Mouse (Mus musculus) 3134 (cell line): ENCODE measurements around the gene Gtse1.
"Not testable (repeated sequence)": the region's sequence is repeated elsewhere in the genome, so short reads cannot be mapped to it uniquely, and the experiment has no call there.

Experiments
- DNase-seq: peaks from one replicate; pipeline ENCODE4 v3.0.0-alpha.2; 2011; ENCODE audit warnings: low spot score; ENCODE audit not compliant: insufficient read length; ENCODE audit errors: extremely low read depth

The Gtse1 gene

GRCm38 (mm10) chr15:85865913-85866312 is 6.4 kb downstream of the Gtse1 start:
- DNase-seq: not testable (repeated sequence)

GRCm38 (mm10) chr15:85867696-85868095 is 8.2 kb downstream of the Gtse1 start:
- DNase-seq: no peak

- DNase-seq: no peak
These were observed 17.8 kb downstream of the Gtse1 start for GRCm38 (mm10) chr15:85877336-85877735.

GRCm38 (mm10) chr15:85878848-85879497 is 19.4 kb downstream of the Gtse1 start, which contains the start of gene Trmu:
TSS of gene Trmu (plus strand) at chr15:85879312.
- DNase-seq: peak; percentile 88

GRCm38 (mm10) chr15:85879498-85879895 is 20.0 kb downstream of the Gtse1 start:
- no peak for DNase-seq

GRCm38 (mm10) chr15:85885606-85886005 is 26.1 kb downstream of the Gtse1 start:
- DNase-seq: no peak

GRCm38 (mm10) chr15:85889235-85889634 is 29.7 kb downstream of the Gtse1 start:
- DNase-seq: no peak

GRCm38 (mm10) chr15:85891971-85892370 is 32.4 kb downstream of the Gtse1 start:
- DNase-seq: no peak

- DNase-seq: no peak
These were observed 33.1 kb downstream of the Gtse1 start for GRCm38 (mm10) chr15:85892498-85893118.

GRCm38 (mm10) chr15:85893871-85894270 is 34.3 kb downstream of the Gtse1 start:
- no peak for DNase-seq

- DNase-seq: no peak
These were observed 36.7 kb downstream of the Gtse1 start for GRCm38 (mm10) chr15:85896284-85896683.

- no peak for DNase-seq
These were observed 37.6 kb downstream of the Gtse1 start for GRCm38 (mm10) chr15:85897113-85897512.

GRCm38 (mm10) chr15:85899396-85899795 is 39.9 kb downstream of the Gtse1 start:
- DNase-seq: no peak

- no peak for DNase-seq
These were observed 40.8 kb downstream of the Gtse1 start for GRCm38 (mm10) chr15:85900318-85900717.

- DNase-seq: no peak
These were observed 41.3 kb downstream of the Gtse1 start for GRCm38 (mm10) chr15:85900801-85901200.

GRCm38 (mm10) chr15:85902505-85902904 is 43.0 kb downstream of the Gtse1 start:
- no peak for DNase-seq

GRCm38 (mm10) chr15:85903826-85904225 is 44.3 kb downstream of the Gtse1 start:
- peak; percentile 47 for DNase-seq

GRCm38 (mm10) chr15:85908660-85909491 is 49.3 kb downstream of the Gtse1 start:
- peak; percentile 40 for DNase-seq

- DNase-seq: no peak
These were observed 49.9 kb downstream of the Gtse1 start for GRCm38 (mm10) chr15:85909492-85909829.

GRCm38 (mm10) chr15:85909931-85910330 is 50.4 kb downstream of the Gtse1 start:
- DNase-seq: no peak

GRCm38 (mm10) chr15:85913605-85914004 is 54.1 kb downstream of the Gtse1 start:
- DNase-seq: peak; percentile 58
